23 mouse cellular contexts compared by ENCODE assay signal in the genomic region with DNA sequence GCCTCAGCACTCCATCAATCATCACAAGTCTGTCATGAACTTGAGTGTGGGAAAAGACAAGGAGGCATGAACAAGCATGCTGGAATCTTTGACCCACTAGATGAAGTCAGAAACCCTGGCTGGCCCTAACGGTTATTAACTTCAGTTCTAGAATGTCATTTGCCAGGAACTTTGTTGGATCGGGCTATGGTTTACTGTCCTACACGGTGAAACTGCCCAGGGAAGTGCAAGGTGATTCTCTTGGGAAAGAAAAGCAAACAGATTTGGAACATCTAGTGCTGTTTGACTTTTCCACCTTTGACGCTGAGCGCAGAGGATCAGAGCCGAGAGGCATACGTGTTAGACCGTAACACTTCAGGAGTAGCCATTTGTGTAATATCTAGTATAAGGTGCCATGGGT. TPM values are rescaled to one million over a fixed set of nuclear protein-coding genes. Genes with fewer than 3 reads are reported as not detected.
"Had no signal": no experiment of that assay in that cellular context is flagged by ENCODE, and none has a peak within 500 bp of the region (broad histone marks: within the 10 kb centered on the region; RNA-seq: fewer than 3 reads in every experiment).

No protein-coding gene starts in this region.

- H3K4me3 ChIP-seq: limb, embryonic 12.5 days; limb, embryonic 15.5 days; midbrain, embryonic 10.5 days; midbrain, embryonic 13.5 days; myocyte; neural tube, embryonic 13.5 days had no signal

- ATAC-seq: intestine, postnatal 0 days; lung, postnatal 0 days; midbrain, embryonic 13.5 days; midbrain, embryonic 16.5 days had no signal

- H3K9me3 ChIP-seq: limb, embryonic 12.5 days; limb, embryonic 15.5 days; midbrain, embryonic 10.5 days; midbrain, embryonic 13.5 days; neural tube, embryonic 13.5 days had no signal

- H3K9ac ChIP-seq: limb, embryonic 12.5 days; limb, embryonic 15.5 days; midbrain, embryonic 13.5 days; neural tube, embryonic 13.5 days had no signal

- H3K36me3 ChIP-seq: limb, embryonic 12.5 days; limb, embryonic 15.5 days; midbrain, embryonic 10.5 days; midbrain, embryonic 13.5 days; neural tube, embryonic 13.5 days had no signal

- H3K27me3 ChIP-seq: limb, embryonic 12.5 days; limb, embryonic 15.5 days; midbrain, embryonic 13.5 days; neural tube, embryonic 13.5 days had no signal

- H3K27ac ChIP-seq: kidney, postnatal 0 days; limb, embryonic 12.5 days; limb, embryonic 15.5 days; midbrain, embryonic 10.5 days; midbrain, embryonic 13.5 days; neural tube, embryonic 13.5 days had no signal

- H3K4me2 ChIP-seq: limb, embryonic 12.5 days; limb, embryonic 15.5 days; midbrain, embryonic 13.5 days; neural tube, embryonic 13.5 days had no signal

- H3K4me1 ChIP-seq: limb, embryonic 15.5 days; midbrain, embryonic 10.5 days; midbrain, embryonic 13.5 days; neural tube, embryonic 13.5 days had no signal

- DNase-seq: kidney, adult 2 months; kidney, postnatal 36 days; left cerebral cortex, postnatal 4 days; lung, adult 18-20 months; retina, postnatal 1 day; right cerebral cortex, postnatal 25 days; thymus, adult 18-20 months; thymus, postnatal 36 days had no signal

RNA-seq across cellular contexts. Expression of a gene that starts 24.3 kb away (rescaled TPM):
- total RNA-seq: layer of hippocampus, postnatal 14 days; left cerebral cortex, postnatal 14 days; left cerebral cortex, postnatal 4 days; monocyte, adult 5-6 weeks had no signal
- polyA plus RNA-seq: macrophage; myocyte; spleen, adult 2 months had no signal
